Mouse (Mus musculus) midbrain, embryonic 11.5 days (tissue): ENCODE data around the gene Nradd. TPM values are rescaled to one million over a fixed set of nuclear protein-coding genes. Genes with fewer than 3 reads are reported as not detected.

Source experiments
- ATAC-seq: fragments of 200-750 bp; cut with Nextera tagmentation; 2 replicates; pipeline ENCODE4 v1.8.0; 2017; ENCODE audit warnings: moderate TSS enrichment, moderate library complexity; ENCODE audit not compliant: low FRiP score
- DNase-seq: peaks from one replicate; pipeline ENCODE4 v3.0.0; 2015; ENCODE audit warnings: low spot score; ENCODE audit errors: missing footprints
- H3K27ac ChIP-seq: fragments of 300-500 bp; sonication (generic); 2 replicates; pipeline ENCODE4 v1.5.1; 2014; ENCODE audit warnings: low read depth, low read length
- H3K27me3 ChIP-seq: fragments of 300-500 bp; sonication (generic); 2 replicates; pipeline ENCODE4 v1.6.1; 2014; ENCODE audit warnings: mild to moderate bottlenecking, low read length, moderate library complexity, mixed read lengths; ENCODE audit not compliant: control insufficient read depth, insufficient read depth
- H3K36me3 ChIP-seq: fragments of 300-500 bp; sonication (generic); 2 replicates; pipeline ENCODE4 v1.6.1; 2014; ENCODE audit warnings: mild to moderate bottlenecking, low read length, moderate library complexity, mixed read lengths; ENCODE audit not compliant: control insufficient read depth, insufficient read depth
- H3K4me1 ChIP-seq: fragments of 300-500 bp; sonication (generic); 2 replicates; pipeline ENCODE4 v1.6.1; 2014; ENCODE audit warnings: low read length; ENCODE audit not compliant: control insufficient read depth, insufficient read depth
- H3K4me2 ChIP-seq: fragments of 300-500 bp; sonication (generic); 2 replicates; pipeline ENCODE4 v1.6.1; 2014; ENCODE audit warnings: mild to moderate bottlenecking, moderate library complexity
- H3K4me3 ChIP-seq: fragments of 300-500 bp; sonication (generic); 2 replicates; pipeline ENCODE4 v1.5.1; 2014; ENCODE audit warnings: low read depth, low read length
- H3K9ac ChIP-seq: fragments of 300-500 bp; sonication (generic); 2 replicates; pipeline ENCODE4 v1.6.1; 2014; ENCODE audit warnings: low read length
- H3K9me3 ChIP-seq: fragments of 300-500 bp; sonication (generic); 2 replicates; pipeline ENCODE4 v1.6.1; 2016; ENCODE audit warnings: low read length; ENCODE audit not compliant: control insufficient read depth
- WGBS: fragments of 180-500 bp; shearing (Covaris S2); extraction: QIAGEN DNeasy Blood & Tissue Kit; methylation state at CpG from one replicate; pipeline ENCODE4 v1.1.7; 2014; 5-methylcytosine and 5-hydroxymethylcytosine counted together
- polyA plus RNA-seq: library from polyadenylated mRNA; unstranded; fragments of >200 nt; fragmentation: Nextera tagmentation; extraction: Ambion mirVana; gene quantifications from 2 replicates; pipeline ENCODE4 v1.2.1, GENCODE M21; 2014

The Nradd gene
- polyA plus RNA-seq, 1 experiment from 2014 or later, result 20.7 TPM

- H3K27me3 ChIP-seq, result no peaks in the 10 kb centered on the region
- no peak overlapping the region for H3K4me3 ChIP-seq
- DNase-seq (peak; percentile 14), ATAC-seq (no peak)
- no peaks in the 10 kb centered on the region for H3K9me3 ChIP-seq
- no peak overlapping the region for H3K4me2 ChIP-seq
- H3K9ac ChIP-seq, result no peak overlapping the region
- peaks cover 12% of the 10 kb centered on the region for H3K4me1 ChIP-seq
- no peak overlapping the region for H3K27ac ChIP-seq
- WGBS, result 84% methylated on average over 1 of the region's 1 CpGs
- H3K36me3 ChIP-seq, result no peaks in the 10 kb centered on the region
Observed at GRCm38 (mm10) chr9:110662844-110663243, 38.6 kb upstream of the Nradd start.

GRCm38 (mm10) chr9:110660856-110661612 lies 36.8 kb upstream of the Nradd start:
- Histone ChIP-seq H3K27ac (no peak overlapping the region), H3K4me2 (no peak overlapping the region)
- WGBS, result 89% methylated on average over 7 of the region's 7 CpGs

GRCm38 (mm10) chr9:110660208-110660607 lies 36.0 kb upstream of the Nradd start:
- Histone ChIP-seq H3K9ac (no peak overlapping the region), H3K27me3 (no peaks in the 10 kb centered on the region), H3K4me3 (no peak overlapping the region), H3K36me3 (no peaks in the 10 kb centered on the region), H3K9me3 (no peaks in the 10 kb centered on the region), H3K27ac (no peak overlapping the region), H3K4me2 (no peak overlapping the region), H3K4me1 (peaks cover 14% of the 10 kb centered on the region)
- ATAC-seq (no peak), DNase-seq (peak; percentile 19)
- WGBS, result 84% methylated on average over 2 of the region's 2 CpGs

More at GRCm38 (mm10) chr9:110660856-110661612, 36.8 kb upstream of the Nradd start:
- no peak overlapping the region for H3K9ac ChIP-seq
- ATAC-seq, result no peak
- no peaks in the 10 kb centered on the region for H3K36me3 ChIP-seq
- no peaks in the 10 kb centered on the region for H3K27me3 ChIP-seq
- peak; percentile 44 for DNase-seq
- no peaks in the 10 kb centered on the region for H3K9me3 ChIP-seq
- peaks cover 14% of the 10 kb centered on the region for H3K4me1 ChIP-seq
- no peak overlapping the region for H3K4me3 ChIP-seq

- WGBS, result 92% methylated on average over 12 of the region's 12 CpGs
- no peaks in the 10 kb centered on the region for H3K9me3 ChIP-seq
- no peaks in the 10 kb centered on the region for H3K27me3 ChIP-seq
- no peaks in the 10 kb centered on the region for H3K36me3 ChIP-seq
- peaks cover 17% of the 10 kb centered on the region for H3K4me1 ChIP-seq
- no peak overlapping the region for H3K4me3 ChIP-seq
- no peak for ATAC-seq
- no peak overlapping the region for H3K9ac ChIP-seq
- peak; percentile 14 for DNase-seq
- H3K4me2 ChIP-seq, result no peak overlapping the region
- H3K27ac ChIP-seq, result no peak overlapping the region
Observed at GRCm38 (mm10) chr9:110659521-110659920, 35.3 kb upstream of the Nradd start.

- 81% methylated on average over 13 of the region's 13 CpGs for WGBS
- no peak overlapping the region for H3K27ac ChIP-seq
- H3K4me3 ChIP-seq, result peak overlapping the region; percentile 75
- no peaks in the 10 kb centered on the region for H3K36me3 ChIP-seq
- ATAC-seq (no peak), DNase-seq (peak; percentile 81)
- no peaks in the 10 kb centered on the region for H3K9me3 ChIP-seq
- peak overlapping the region; percentile 76 for H3K4me2 ChIP-seq
- peaks cover 4% of the 10 kb centered on the region for H3K27me3 ChIP-seq
- peaks cover 26% of the 10 kb centered on the region for H3K4me1 ChIP-seq
- peak overlapping the region; percentile 88 for H3K9ac ChIP-seq
Observed at GRCm38 (mm10) chr9:110657474-110658078, 33.3 kb upstream of the Nradd start.

- Histone ChIP-seq H3K27me3 (peaks cover 9% of the 10 kb centered on the region), H3K4me2 (peak within 1 kb of the TSS; percentile 76), H3K9me3 (no peaks in the 10 kb centered on the region), H3K9ac (peak within 1 kb of the TSS; percentile 88), H3K36me3 (no peaks in the 10 kb centered on the region), H3K4me3 (peak within 1 kb of the TSS; percentile 75), H3K27ac (peak within 1 kb of the TSS; percentile 82), H3K4me1 (peaks cover 26% of the 10 kb centered on the region)
- DNase-seq, result peak; percentile 100
- peak; percentile 95 for ATAC-seq
- WGBS, result under 1% methylated on average over 52 of the region's 52 CpGs
Observed at GRCm38 (mm10) chr9:110656249-110657221, 32.3 kb upstream of the Nradd start, which contains the start of gene Ccdc12. Ccdc12 (plus strand) TSS chr9:110656503.

GRCm38 (mm10) chr9:110655651-110656007 lies 31.4 kb upstream of the Nradd start:
- Histone ChIP-seq H3K9me3 (no peaks in the 10 kb centered on the region), H3K4me1 (peaks cover 26% of the 10 kb centered on the region), H3K9ac (peak overlapping the region; percentile 64), H3K4me2 (peak overlapping the region; percentile 76), H3K27me3 (peaks cover 9% of the 10 kb centered on the region), H3K4me3 (peak overlapping the region; percentile 75), H3K27ac (peak overlapping the region; percentile 82; the same call in 1 of the 2 replicates), H3K36me3 (no peaks in the 10 kb centered on the region)
- ATAC-seq (no peak), DNase-seq (no peak)
- WGBS, result 82% methylated on average over 10 of the region's 10 CpGs

GRCm38 (mm10) chr9:110654726-110655650 lies 30.7 kb upstream of the Nradd start:
- Histone ChIP-seq H3K27me3 (peaks cover 9% of the 10 kb centered on the region), H3K27ac (no peak overlapping the region), H3K36me3 (no peaks in the 10 kb centered on the region), H3K4me1 (peaks cover 29% of the 10 kb centered on the region), H3K4me2 (peak overlapping the region; percentile 98), H3K4me3 (peak overlapping the region; percentile 65; the same call in 1 of the 2 replicates), H3K9ac (peak overlapping the region; percentile 71; the same call in 1 of the 2 replicates), H3K9me3 (no peaks in the 10 kb centered on the region)
- no peak for ATAC-seq
- peak; percentile 81 for DNase-seq
- WGBS, result 81% methylated on average over 19 of the region's 19 CpGs
